Mouse (Mus musculus) heart, postnatal 10 days (tissue): Measurements from ENCODE around the gene Atf2. TPM values are rescaled to one million over a fixed set of nuclear protein-coding genes. Genes with fewer than 3 reads are reported as not detected.

ENCODE experiments used
- DNase-seq, 2 experiments: peaks; one replicate each; pipeline ENCODE4 v3.0.0; 2021
- intact Hi-C: fragments of 180-260 bp; cut with DNase I; formaldehyde crosslinking; loops from one replicate; pipeline ENCODE4 v1.15.1; 2025
- total RNA-seq, 2 experiments: library from RNA; stranded (reverse); gene quantifications; 2 replicates each; pipeline ENCODE4 v1.2.3; 2021

Atf2 gene
- total RNA-seq, 2 experiments from 2014 or later: 43.8 to 47.0 TPM

GRCm38 (mm10) chr2:73779796-73780195, 112.6 kb downstream of the Atf2 start:
- DNase-seq: no peak
- intact Hi-C loops: no loop called here

GRCm38 (mm10) chr2:73779016-73779595, 113.3 kb downstream of the Atf2 start:
- intact Hi-C loops: no loop called here
- no peak for DNase-seq

DNA sequence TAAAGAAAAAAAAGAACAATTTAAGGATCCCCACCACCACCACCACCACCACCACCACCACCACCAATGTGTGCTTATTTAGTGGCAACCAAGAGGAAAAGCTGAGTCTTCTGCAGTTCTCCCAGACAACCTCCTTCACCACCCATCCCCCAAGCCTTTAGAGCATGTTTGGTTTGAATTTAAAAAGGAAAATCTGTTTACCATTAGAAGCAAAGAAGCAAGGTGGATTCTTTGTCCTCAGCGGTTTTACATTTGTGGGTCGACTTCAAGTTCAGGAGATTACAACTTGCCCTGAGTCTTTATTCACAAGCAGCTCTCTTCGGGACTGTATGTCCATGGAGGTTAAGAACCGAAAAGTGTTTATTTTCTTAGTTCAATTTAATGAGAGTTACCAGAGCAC, 115.5 kb downstream of the Atf2 start:
- no peak for DNase-seq
- intact Hi-C loops: no loop called here

GRCm38 (mm10) chr2:73775683-73776310, 116.6 kb downstream of the Atf2 start:
- DNase-seq: no peak
- intact Hi-C loops: no loop called here

DNA sequence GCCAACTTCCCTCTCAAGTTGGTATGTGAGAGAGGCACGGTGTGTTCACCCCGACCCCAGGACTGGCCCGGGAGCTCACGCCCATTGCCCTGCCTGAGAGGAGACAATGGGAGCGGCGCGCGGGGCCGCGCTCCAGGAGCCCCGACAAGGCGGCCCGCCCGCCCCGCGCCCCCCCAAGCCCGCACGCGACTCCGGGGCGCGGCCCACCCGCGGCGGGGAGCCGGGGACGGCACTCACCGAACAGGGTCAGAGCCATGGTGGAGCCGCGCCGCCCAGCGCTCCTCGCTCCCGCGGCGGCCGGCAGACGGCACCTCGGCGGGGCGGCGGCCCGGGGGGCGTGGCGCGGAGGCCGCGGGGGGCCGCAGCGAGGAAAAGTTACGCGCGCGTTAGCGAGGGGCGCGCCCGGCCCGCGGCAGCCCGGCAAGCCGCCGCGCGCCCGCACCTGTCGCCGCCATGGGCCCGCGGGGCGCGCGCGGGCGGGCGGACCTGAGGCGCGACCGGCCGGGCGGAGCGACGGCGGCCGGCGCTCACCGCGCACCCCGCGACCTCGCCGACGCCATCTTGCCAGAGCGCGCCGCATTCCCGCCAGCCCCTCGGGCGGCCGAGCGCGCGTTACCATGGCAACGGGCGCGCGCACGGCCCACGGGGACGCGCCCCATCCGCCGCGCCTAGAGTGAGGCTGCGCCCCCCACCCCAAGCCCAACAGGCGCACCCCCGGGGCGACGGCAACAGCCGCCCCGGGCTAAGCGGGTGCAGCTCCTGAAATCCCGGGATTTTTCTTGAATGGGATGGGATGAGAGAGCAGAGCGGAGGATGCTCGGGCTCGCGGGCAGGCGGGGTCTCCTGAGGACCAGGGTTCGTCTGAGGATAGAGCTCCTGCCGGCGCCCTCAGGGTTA, 117.4 kb downstream of the Atf2 start, which contains the start of gene Chn1:
Gene Chn1 (minus strand): TSS at position 561 of the 897 bp plus-strand sequence.
- peak; percentile 80 to 81 for DNase-seq
- intact Hi-C loops: no loop called here

GRCm38 (mm10) chr2:73772945-73773344, 119.5 kb downstream of the Atf2 start:
- intact Hi-C loops: no loop called here
- DNase-seq: no peak

DNA sequence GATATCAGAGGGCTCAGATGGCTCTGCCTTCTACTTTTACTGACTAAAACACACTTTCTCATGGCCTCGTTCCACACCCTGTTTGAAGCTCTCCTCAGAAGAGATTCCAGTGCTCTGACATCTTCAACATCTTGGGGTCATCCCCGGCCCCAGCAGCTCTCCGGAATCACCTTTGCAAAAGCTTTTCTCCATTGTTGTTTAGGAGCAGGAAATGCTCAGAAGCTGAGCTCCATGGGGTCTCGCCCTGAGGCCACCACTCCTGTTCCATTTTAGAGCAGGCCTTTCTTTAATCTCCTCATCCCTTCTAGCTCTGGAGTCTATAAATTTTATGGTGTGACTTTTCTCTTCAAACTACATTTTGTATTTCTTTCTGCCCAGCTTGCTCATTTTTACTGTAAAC, 123.8 kb downstream of the Atf2 start:
- DNase-seq: no peak
- intact Hi-C loops: no loop called here

Other genes starting within 250 kb of the Atf2 start
- 10 to 100 TPM; 60.1 to 62.8 TPM for gene Chn1, start 117.3 kb downstream of the Atf2 start, total RNA-seq
- 1,000 to 10,000 TPM; 3,482 to 3,602 TPM for gene Atp5g3, start 18.7 kb upstream of the Atf2 start, total RNA-seq